Mouse (Mus musculus) regulatory T cell (primary cell): Measurements from ENCODE around the gene Twistnb.

Experiments
- in situ Hi-C: fragments of 300-600 bp; cut with MboI, MseI; formaldehyde crosslinking; loops from one replicate; pipeline ENCODE4 v1.15.1; 2025; ENCODE audit warnings: high pct_unique_total_duplicates

Twistnb gene

DNA sequence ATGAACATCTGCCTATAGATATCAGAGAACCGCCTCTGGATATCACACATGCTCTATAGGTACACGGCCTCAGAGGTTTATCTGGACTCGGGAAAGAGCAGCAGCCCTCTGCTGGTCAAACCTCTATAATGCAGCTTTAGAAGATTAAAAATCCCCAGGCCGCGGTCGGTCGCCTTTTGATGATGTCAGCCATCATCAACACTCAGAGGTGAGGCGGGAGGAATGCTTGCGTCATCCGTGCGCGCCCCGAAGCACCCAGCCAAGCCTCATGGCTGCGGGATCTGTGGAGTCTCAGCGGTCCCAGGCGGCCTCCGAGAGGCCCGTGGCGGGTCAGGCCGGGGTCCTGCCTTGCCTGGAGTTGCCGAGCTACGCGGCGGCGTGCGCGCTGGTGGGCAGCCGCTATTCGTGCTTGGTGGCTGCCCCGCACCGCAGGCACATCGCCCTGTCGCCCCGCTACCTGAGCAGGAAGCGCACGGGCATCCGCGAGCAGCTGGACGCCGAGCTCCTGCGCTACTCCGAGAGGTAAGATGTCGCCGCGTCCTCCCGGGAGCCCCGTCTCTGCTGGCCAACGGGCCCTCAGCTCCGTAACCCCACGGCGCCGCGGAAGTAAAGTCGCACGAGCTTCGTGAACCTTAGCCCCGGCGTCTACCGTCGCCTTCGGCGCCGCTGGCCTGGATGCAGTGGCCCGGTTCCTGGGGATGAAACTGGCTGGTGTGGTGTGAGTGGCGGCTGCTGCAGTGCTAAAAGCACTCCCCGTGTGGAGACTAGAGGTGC is at the start of gene Twistnb:
Twistnb (plus strand) TSS at position 249 of the 774 bp plus-strand sequence.
- in situ Hi-C loops = loop anchor here (5.0 kb wide), 1 partner anchor 42 kb away; no protein-coding TSS in a partner anchor

DNA sequence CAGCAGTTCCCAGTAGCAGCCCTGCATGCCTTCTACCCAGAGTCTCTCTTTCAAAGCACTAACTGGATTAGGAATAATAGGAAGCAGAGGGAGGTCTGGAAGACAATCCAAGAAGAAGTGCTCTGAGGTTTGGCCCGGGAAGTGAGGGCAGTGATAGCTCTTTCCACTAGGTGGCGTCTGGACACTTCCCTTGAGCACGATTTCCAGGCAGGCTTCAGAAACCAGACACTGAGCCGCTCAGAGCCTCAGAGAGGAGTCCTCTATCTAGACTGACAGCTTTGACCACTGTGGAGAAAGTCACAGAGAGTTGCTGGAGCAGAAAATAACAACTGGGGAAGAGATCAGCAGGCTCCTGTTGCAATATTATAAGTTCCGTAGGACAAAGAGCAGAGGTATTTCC is 40.6 kb upstream of the Twistnb start:
- in situ Hi-C loops = loop anchor here (5.0 kb wide), 1 partner anchor 38 kb away; the partner anchor contains the start of gene Twistnb

DNA sequence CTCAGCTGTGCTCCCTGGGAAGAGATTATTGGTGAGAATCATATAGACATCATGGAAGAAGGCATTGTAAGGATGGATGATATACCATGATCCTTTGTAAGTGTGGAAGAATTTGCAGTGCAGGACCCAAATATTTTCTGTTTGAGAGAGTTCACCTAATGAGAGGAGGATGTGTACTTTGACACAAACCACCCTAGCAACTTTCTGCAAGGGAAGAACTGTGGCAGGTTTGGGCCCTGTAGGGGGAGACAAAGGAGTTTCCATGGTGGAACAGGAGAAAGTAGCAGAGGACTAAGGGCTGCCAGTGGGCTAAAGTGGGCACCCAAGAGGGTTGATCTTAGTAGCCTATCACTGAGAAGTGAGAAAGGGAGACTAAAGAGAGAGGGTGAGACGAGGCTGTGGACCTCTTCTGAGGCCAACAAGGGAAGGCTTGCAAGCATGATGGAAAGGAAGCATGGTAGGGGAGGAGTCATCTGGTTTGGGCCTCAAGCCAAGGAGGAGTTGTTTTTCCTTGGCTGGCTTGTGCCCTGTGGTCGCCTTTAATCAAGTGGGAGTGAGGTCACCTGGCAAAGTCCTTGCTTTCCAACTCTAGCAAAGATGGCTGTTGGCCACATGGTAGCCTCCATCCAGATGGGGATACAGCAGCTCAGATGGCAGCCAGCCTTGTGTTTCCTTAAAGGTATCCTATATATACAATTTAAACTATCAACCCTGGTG is 38.4 kb upstream of the Twistnb start:
- in situ Hi-C loops = no loop called here

DNA sequence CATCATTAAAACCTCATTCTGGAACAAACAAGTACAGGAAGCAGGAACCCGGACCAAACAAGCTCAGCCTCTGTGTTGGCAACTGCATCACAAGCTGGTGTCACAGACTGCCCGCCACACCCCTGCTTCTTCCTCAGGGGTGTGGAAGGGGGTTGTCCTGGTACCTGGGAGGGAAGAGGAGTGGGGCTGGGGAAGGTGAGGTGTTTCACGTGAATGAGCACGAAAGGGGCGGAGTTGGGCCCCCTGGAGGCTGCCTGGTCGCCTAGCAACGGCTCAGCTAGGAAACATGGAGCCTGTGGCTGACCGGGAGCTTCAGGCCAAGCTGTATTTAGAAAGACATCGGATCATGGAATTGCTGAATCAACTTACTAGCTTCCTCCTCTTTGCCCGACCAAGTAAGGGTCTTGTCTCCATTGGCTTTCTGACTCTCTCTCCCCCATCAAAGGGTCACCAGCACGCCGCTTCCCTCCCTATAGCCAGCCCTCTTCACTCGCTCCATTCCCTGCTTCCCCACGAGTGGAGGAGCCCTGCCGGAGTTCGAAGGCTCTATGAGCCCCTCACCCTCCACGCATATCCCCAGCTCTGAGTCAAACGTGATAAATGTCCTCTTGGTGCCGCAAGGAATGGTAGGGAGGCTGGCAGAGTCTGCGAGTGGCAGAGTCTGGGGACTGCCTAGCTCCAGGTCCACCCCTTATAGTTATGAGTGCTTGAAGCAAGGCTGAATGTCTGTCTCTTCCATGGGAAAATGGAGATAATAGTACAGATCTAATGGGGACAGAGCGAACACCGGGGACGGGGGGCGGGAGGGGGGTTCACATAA is 34.4 kb upstream of the Twistnb start, which contains the start of gene Efcab10:
Efcab10 (plus strand) TSS at position 51 of the 820 bp plus-strand sequence.
- in situ Hi-C loops = no loop called here

DNA sequence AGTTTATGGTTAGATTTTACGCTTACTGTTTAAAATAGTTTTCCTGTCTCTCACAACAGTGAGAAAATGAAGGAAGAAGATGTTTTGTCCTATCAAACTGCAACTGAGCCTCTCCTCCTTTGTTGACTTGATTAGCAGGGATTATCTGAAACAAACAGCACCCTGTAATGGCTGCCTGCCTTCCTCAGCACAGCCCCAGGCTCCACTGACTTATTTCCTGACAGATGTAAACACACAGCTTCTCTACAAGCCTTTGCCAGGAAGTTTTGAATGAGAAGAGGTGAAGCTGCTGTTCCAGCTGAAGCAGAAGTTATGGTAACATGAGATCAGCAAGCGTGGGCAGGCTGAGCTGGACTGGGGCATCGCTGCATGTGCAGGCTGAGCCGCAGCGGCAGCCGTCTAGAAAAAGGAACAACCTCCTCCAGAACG is 26.2 kb upstream of the Twistnb start:
- in situ Hi-C loops = no loop called here

DNA sequence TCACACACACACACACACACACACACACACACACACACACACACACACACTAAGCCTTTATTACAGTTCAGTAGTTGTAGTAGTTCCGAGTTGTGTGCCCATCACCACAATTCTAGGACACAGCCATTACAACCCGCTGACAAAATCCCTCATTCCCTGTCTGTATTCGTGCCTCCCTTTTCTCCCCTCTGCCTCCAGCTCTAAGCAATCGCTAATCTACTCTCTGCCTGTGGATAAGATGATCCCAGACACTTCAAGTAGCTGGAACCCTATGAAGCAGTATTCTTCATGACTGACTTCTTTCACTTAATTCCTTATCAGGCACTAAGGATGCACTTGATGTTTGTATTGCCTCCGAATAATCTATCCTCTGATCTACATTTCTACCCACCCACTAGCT is 24.4 kb upstream of the Twistnb start:
- in situ Hi-C loops = no loop called here

DNA sequence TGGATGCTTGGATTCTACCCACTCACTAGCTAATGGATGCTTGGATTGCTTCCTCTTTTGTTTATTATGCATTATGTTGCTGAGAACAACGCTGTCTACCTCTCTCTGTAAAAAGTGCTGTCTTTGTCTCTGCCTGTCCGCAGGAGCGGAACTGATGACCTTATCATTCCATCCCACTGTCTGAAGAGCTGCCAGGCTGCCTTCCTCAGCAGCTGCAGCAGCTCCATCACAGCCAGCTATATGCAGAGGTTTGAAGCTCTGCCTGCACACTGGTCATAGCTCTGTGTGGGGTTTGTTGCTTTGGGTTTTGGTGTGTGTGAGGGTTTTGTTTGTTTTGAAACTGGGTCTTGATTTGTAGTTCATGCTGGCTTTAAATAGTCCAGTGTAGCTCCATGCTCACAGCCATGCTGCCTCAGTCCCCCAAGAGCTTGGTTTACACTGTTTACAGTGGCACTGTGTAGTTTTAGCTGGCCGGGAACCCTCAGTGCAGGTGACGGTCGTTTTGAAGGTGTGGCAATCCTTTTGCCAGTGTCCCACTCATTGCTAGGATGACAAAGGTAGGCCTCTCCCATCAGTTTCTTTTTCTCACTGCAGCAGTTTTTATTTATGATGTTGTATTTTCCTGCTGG is 23.9 kb upstream of the Twistnb start:
- in situ Hi-C loops = no loop called here

DNA sequence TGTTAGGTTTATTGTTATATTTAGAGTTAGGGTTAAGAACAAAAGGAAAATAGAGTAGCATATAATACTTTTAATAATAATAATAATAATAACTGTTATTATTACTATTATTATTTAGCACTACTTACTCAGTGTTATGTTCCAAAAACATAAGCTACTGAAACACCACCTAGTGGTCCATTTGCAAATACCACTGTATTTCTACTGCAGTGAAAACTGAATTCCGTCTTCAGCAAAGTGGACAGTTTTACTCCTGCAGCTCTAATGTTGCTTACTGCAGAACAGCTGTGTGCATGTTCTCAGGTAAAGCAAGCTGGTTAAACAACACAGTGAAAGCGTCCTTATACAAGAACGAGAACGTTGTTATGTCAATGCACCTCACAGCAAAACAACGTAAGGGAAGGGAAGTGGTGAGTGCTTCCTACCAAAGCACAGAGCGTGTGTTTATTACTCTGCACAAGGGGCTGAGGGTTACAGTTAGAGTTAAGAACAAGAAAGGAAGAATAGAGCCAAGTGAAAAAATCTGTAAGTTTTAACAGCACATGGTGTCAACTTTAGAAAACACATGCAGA is 17.8 kb upstream of the Twistnb start:
- in situ Hi-C loops = no loop called here

DNA sequence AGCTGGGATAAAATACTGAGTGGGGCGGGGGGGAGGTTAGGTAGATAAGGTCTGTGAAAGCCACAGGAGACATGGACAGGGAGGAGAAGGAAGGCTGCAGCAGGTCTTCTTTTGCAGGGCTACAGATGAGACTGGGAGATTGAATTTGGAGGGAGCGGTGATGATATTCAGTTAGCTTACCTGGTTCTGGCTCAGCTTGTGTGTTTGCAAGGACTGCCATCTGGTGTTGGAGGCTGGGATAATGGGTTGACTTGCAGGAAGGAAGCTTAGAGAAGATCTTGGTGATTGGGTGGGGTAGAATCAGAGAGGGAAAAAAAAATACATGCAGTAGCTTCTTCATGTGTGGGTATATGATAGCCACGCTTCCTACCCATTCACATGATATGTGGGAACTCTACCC is 5.1 kb upstream of the Twistnb start:
- in situ Hi-C loops = no loop called here

DNA sequence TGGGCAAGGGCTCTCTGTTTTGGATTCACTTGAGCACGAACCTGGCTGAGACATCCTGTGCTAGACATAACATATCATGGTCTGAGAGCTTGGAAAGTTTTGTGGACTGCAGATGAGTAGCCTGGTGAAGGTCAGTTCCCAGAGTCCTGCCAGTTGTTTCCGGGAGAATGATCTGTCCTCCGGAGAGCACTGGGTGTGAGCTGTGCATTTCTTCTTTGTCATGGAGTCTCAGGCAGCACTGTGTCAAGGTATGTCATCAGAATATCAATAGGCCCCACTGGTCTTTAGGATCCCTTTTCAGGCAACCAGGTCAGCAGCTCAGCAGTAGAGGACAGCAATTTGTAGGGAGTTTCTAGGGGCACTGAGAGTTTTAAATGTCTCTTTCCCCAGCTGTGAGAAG is 2.1 kb upstream of the Twistnb start:
- in situ Hi-C loops = loop anchor here (5.0 kb wide), 1 partner anchor 40 kb away; no protein-coding TSS in a partner anchor

DNA sequence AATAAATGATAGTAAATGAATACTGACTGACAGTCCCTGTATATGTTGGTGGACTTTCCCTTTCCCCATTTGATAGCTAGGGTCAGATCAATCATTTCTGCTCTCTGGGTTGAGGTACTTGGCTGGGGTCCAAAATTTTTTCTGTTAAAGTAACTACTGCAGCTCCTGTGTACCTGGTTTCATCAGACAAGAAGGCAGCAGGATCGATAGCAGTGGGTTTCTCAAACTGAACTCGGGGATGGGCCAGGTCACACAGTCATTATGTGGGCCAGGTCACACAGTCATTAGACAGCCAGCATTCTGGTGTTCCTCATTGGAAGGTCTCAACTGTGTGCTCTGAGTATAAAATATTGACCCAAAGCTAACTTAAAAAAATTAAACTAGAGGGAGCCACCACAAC is 1.7 kb upstream of the Twistnb start:
- in situ Hi-C loops = loop anchor here (5.0 kb wide), 1 partner anchor 40 kb away; no protein-coding TSS in a partner anchor

DNA sequence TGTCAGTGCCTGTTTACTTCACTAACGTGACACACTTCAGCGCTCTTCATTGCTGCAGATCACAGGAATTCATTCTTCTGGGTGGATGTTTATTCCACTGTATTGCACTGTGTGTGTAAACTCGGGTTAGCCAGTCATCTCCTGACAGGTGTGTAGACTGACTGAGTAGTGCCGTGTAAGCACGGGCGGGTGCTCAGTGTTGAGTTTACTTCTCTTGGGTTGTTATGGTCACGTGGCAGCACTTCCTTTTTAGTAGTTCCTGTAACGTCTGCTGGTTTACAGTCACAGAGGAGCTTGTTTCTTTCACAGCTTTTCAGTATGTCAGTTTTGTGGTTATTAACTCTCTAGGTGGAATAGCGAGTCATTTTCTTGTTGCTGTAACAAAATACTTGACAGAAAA is 4.4 kb downstream of the Twistnb start:
- in situ Hi-C loops = no loop called here

DNA sequence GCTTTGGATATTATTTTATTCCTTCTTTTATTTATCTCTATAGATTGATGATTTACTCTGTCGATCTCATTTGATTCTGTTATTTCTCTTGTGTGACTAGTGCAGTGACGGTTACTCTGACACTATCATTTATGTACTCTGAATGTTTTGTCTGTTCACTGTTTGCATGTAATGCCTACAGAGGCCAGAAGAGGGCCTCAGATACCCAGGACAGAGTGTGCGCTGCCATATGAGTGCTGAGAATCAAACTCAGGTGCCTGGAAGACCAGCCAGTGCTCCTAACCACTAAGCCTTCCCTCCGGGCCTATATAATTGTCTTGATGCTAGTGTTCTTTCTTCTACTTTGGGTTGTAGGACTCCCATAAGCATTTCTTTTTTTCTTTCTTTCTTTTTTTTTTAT is 5.3 kb downstream of the Twistnb start:
- in situ Hi-C loops = no loop called here

DNA sequence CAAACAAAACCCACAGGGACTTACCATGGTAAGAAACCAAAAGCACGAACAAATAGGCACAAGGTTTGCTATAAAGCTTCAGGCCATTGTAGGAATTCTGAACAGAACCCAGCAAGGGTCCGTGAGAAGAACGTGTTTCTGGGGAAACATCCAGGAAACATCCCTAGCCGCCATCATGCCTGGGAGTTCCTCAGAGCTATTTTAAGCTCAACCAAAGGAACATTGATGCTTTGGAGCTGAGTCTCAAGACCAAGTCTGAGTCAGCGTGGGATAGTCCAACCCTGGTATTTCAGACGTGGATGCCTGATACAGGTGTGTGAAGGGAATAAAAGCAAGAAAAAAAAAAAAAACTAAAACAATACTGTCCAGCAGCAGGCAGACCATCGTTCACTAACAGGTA is 26.0 kb downstream of the Twistnb start:
- in situ Hi-C loops = no loop called here

DNA sequence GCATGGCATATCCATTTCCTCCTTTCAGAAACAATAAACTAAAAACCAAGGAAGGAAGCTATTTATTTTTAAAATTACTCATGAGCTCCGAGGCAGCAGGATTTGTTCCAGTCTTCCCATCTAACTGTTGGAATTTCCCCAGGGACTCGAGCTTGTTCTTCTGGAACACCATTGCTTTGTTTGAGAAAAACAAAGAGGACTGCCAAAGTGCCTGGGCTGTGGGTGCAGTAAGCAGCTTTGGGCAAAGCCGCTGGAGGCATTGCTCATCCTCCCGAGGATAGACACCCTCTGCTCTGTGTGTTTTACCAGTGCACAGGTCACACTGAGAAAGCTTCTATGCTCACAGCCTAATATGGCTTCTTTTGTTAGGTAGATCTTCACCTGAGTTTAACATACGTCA is 26.8 kb downstream of the Twistnb start:
- in situ Hi-C loops = no loop called here

DNA sequence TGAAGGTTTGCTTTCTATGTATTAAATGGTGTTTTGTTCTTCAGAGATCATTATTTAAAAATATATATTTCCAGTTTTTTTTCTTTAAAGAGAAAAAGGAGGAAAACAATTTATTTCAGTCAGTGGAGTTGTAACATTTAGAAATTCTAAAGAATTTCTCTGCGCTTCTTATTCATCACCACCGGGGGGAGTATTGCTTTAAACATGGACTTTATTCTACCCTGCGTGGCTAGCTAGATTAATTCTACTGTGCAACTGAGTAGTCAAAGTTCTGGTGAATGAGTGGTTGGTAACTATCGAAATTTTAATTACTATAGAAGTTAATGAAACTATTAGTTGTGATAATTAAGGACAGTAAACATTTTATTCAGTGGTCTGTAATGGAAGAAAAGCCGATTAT is 51.5 kb downstream of the Twistnb start:
- in situ Hi-C loops = loop anchor here (25.0 kb wide), 1 partner anchor 1706 kb away; no protein-coding TSS in a partner anchor

DNA sequence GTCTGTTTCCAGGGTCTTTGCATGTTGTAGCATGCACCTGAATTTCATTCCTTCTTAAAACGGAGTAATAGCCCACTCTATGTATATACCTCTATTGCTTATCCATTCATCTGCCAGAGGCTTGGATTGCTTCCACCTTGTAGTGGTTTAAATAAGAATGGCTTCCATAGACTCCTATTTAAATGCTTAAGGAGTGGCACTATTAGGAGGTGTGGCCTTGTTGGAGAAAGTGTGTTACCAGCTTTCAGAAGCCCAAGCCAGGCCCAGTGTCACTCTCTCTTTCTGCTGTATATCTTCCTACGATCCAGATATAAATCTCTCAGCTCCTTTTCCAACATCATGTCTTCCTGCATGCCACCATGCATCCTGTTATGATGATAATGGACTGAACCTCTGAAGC is 53.5 kb downstream of the Twistnb start:
- in situ Hi-C loops = loop anchor here (25.0 kb wide), 1 partner anchor 1704 kb away; no protein-coding TSS in a partner anchor
